9 mouse cellular contexts compared by ENCODE assay signal in the genomic region with DNA sequence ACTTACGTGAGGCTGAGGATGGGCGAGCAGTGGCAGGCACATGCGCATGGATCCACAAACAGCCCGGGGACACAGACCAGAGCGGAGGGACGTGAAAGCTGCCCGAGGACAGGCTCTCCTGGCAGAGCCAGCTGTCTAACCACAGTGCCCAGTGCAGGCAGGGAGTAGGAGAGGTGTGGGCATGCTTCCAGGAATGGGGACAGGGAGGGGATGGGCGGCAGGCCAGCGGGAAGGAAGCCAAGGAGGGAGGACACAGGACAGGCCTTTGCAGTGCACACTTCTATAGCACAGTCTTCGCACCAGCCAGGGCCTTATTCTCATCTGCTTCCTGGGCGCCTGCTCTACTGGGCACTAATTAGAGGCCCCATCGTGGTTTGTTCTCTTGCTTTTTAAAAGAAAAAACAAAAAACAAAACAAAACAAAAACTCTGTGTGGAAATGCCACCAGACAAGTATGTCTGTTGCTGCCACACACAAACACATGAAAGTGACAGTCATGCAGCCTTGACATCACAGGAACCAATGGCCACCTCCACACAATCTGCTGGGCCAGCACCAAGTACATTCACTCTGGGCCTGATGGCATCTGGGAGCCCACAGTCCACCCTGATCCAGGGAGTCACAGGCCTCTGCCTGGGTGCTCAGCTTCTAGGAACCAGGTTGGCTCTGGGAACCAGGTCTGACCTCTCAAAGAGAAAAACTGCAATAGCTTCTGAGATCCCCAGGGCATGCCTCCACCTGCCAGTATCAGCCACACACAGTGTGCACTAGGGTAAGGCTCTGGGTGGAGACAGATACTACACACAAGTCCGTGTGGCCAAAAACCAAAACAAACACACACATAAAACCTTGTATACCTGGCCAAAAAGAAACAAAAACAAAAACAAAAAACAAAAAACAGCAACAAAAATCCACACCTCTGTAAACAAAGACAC. TPM values are rescaled to one million over a fixed set of nuclear protein-coding genes. Genes with fewer than 3 reads are reported as not detected.
DNase-seq lines count a peak whose midpoint lies in the region; ATAC-seq lines count a peak whose summit lies in the region.
"Had no signal": no experiment of that assay in that cellular context is flagged by ENCODE, and none has a peak within 500 bp of the region (broad histone marks: within the 10 kb centered on the region; RNA-seq: fewer than 3 reads in every experiment).

No protein-coding gene starts in this region.

- 66% methylated on average over 13 of the region's 13 CpGs for WGBS in forebrain, embryonic 13.5 days
- WGBS in forebrain, embryonic 10.5 days = 94% methylated on average over 13 of the region's 13 CpGs
- 63% methylated on average over 13 of the region's 13 CpGs for WGBS in hindbrain, embryonic 16.5 days

- peak; percentile 93 for ATAC-seq in forebrain, embryonic 13.5 days
- peak; percentile 92 for ATAC-seq in hindbrain, embryonic 16.5 days

- H3K9me3 ChIP-seq in forebrain, embryonic 13.5 days (replicated peaks) = no peaks in the 10 kb centered on the region
- H3K9me3 ChIP-seq in forebrain, embryonic 10.5 days = no peaks in the 10 kb centered on the region
- H3K9me3 ChIP-seq in hindbrain, embryonic 16.5 days (ENCODE audit: control insufficient read depth, low read length) = no peaks in the 10 kb centered on the region
- H3K9me3 ChIP-seq: liver, embryonic 15.5 days had no signal

- 0 out of 2 replicates have a peak overlapping the region, but pooled peaks have one; percentile 5 for H3K9ac ChIP-seq in forebrain, embryonic 13.5 days
- H3K9ac ChIP-seq in hindbrain, embryonic 16.5 days (ENCODE audit: low read depth, low read length) = no peak overlapping the region
- H3K9ac ChIP-seq: liver, embryonic 15.5 days had no signal

- peaks cover 99% of the 10 kb centered on the region for H3K36me3 ChIP-seq in forebrain, embryonic 13.5 days (ENCODE audit: poor library complexity, severe bottlenecking)
- H3K36me3 ChIP-seq in forebrain, embryonic 10.5 days (replicated peaks) = peaks cover 100% of the 10 kb centered on the region
- peaks cover 61% of the 10 kb centered on the region for H3K36me3 ChIP-seq in hindbrain, embryonic 16.5 days (ENCODE audit: control insufficient read depth, insufficient read depth, low read length)

- no peak overlapping the region for H3K4me3 ChIP-seq in forebrain, embryonic 13.5 days
- no peak overlapping the region for H3K4me3 ChIP-seq in forebrain, embryonic 10.5 days
- H3K4me3 ChIP-seq in hindbrain, embryonic 16.5 days (ENCODE audit: low read length) = no peak overlapping the region
- H3K4me3 ChIP-seq: liver, embryonic 15.5 days had no signal

- no peaks in the 10 kb centered on the region for H3K27me3 ChIP-seq in forebrain, embryonic 13.5 days
- no peaks in the 10 kb centered on the region for H3K27me3 ChIP-seq in forebrain, embryonic 10.5 days (ENCODE audit: poor library complexity, severe bottlenecking)
- H3K27me3 ChIP-seq in hindbrain, embryonic 16.5 days (replicated peaks; ENCODE audit: control insufficient read depth, insufficient read depth, low read length) = no peaks in the 10 kb centered on the region
- H3K27me3 ChIP-seq: liver, embryonic 15.5 days had no signal

- intact Hi-C loops in left cerebral cortex, postnatal 25 days (cut with DNase I) = no loop called here

- H3K4me1 ChIP-seq in forebrain, embryonic 13.5 days = peaks cover 15% of the 10 kb centered on the region
- no peaks in the 10 kb centered on the region for H3K4me1 ChIP-seq in forebrain, embryonic 10.5 days
- no peaks in the 10 kb centered on the region; the same call in 1 of the 2 replicates for H3K4me1 ChIP-seq in hindbrain, embryonic 16.5 days (ENCODE audit: control insufficient read depth, insufficient read depth, low read depth, low read length)
- H3K4me1 ChIP-seq: liver, embryonic 15.5 days had no signal

- DNase-seq in forebrain, embryonic 10.5 days (ENCODE audit: extremely low spot score, low spot score) = no peak
- peak; percentile 98 to 99 for DNase-seq in adrenal gland, postnatal 36 days
- peak; percentile 75 for DNase-seq in frontal cortex, postnatal 14 days (ENCODE audit: low spot score in 2 of 2)
- peak; percentile 67 to 78 for DNase-seq in left cerebral cortex, postnatal 25 days (ENCODE audit: low spot score in 2 of 2)
- DNase-seq in right cerebral cortex, adult 2 months (ENCODE audit: low spot score in 2 of 2) = peak; percentile 75 to 78
- no peak for DNase-seq in thymus, postnatal 10 days (ENCODE audit: low spot score in 2 of 2)

- H3K27ac ChIP-seq in forebrain, embryonic 13.5 days = peak overlapping the region; percentile 72
- H3K27ac ChIP-seq in forebrain, embryonic 10.5 days = no peak overlapping the region
- H3K27ac ChIP-seq in hindbrain, embryonic 16.5 days (ENCODE audit: low read depth, low read length) = peak overlapping the region; percentile 11; the same call in 1 of the 2 replicates
- H3K27ac ChIP-seq: liver, embryonic 15.5 days had no signal

- no peak overlapping the region for H3K4me2 ChIP-seq in forebrain, embryonic 13.5 days
- H3K4me2 ChIP-seq in hindbrain, embryonic 16.5 days (ENCODE audit: low read length) = no peak overlapping the region
- H3K4me2 ChIP-seq: liver, embryonic 15.5 days had no signal

RNA-seq across cellular contexts. Expression of a gene that starts 20.9 kb away (rescaled TPM):
- 168 and 179 TPM in 2 replicates for polyA plus RNA-seq in forebrain, embryonic 13.5 days (2015; fragmentation: Nextera tagmentation; extraction: Ambion mirVana)
- polyA plus RNA-seq in forebrain, embryonic 10.5 days (2016; fragmentation: Nextera tagmentation; extraction: Ambion mirVana) = 192 and 204 TPM in 2 replicates
- 100 to 1,000 TPM; 239 to 243 TPM for total RNA-seq in adrenal gland, postnatal 36 days (2021)
- 181 and 192 TPM in 2 replicates for polyA plus RNA-seq in hindbrain, embryonic 16.5 days (2015; fragmentation: Nextera tagmentation; extraction: Ambion mirVana)
- 100 to 1,000 TPM; 102 to 103 TPM for total RNA-seq in left cerebral cortex, postnatal 25 days (2021)

Comparison
In these comparisons a context has a peak if more than half of its experiments do, and no peak if none do; other contexts are left out.
1. DNase-seq: peak in adrenal gland, postnatal 36 days (2 of 2), frontal cortex, postnatal 14 days (2 of 2), left cerebral cortex, postnatal 25 days (2 of 2) and right cerebral cortex, adult 2 months (2 of 2); none in forebrain, embryonic 10.5 days (single experiment) and thymus, postnatal 10 days (0 of 2).